Mouse (Mus musculus) ovary, postnatal 36 days (tissue): Measurements from ENCODE around the gene Slc1a2.

Source experiments
- DNase-seq: peaks from one replicate; pipeline ENCODE4 v3.0.0; 2022; ENCODE audit warnings: low spot score, mixed read lengths

Slc1a2 gene

DNA sequence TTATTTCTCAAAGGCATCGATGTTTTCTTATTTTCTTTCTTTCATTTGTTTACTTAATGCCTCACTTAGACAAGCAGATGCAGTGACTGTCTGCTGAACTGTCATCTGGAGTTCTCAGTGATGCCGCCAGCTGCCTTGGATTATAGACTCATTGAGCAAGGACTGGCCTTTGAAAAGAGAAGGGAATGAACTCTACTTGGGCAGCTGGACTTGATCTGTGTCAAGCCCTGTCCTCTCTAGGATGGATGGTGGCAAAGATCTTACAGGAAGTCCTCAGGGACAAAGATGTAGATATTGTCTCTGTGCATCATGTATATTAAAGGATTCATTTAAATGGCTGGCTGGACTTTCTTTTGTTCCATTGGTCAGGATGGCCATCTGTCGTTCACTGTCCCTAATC, 5.4 kb downstream of the Slc1a2 start:
- DNase-seq, result no peak

DNA sequence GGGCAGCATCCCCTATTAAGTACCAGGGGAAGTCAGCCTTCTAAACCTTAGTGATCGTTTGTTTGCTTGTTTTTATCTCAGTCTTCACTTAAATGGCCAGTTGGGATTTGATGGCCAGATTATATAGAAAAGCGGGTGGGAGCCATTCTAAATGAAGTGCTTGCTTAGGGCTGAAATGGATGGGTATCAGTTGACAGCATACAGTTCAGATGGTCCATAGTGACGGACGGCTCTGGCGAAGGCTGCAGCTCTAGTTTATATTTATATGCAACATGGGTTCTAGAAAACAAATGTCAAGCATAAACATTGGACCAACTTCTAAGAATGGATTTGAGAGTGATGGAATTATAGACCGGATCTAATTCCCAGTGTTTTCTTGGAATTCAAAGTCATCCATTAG, 9.5 kb downstream of the Slc1a2 start:
- no peak for DNase-seq

DNA sequence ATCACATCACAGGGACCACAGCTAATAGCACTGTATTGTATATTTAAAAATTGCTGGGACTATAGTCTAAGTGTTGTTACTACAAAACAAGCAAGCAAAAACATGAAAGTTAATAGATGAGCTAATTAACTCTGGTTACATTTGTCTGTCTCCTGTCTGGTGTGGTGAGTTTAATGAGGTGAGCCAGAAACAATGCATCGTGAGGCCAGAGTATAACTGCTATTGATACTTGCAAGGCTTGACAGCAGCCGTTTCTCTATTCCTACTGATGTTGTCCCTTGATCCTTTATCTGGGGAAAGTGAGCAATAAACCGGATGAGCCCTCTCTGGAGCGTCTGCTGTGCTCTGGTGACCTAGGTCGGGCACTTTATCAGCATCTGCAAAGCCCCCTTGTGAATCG, 11.1 kb downstream of the Slc1a2 start:
- no peak for DNase-seq

DNA sequence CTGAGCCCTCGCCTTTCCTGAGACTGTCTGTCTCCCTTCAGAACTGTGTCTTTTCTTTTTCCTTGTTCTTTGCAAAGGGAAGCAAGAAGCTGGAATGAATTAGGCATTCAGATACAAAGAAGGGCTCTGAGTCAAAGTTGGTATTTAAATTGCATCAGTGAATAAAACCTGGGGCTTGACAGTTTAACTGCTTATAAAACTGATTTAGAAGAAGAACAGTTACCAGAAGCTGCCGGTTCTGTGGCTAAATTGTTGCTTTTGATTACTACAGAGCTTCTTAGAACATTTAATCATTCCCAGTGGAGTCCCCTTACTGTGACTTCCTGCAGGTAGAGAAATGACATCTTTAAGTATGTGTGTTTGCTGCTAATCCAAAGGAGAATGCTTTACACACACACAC, 16.1 kb downstream of the Slc1a2 start:
- DNase-seq, result no peak

DNA sequence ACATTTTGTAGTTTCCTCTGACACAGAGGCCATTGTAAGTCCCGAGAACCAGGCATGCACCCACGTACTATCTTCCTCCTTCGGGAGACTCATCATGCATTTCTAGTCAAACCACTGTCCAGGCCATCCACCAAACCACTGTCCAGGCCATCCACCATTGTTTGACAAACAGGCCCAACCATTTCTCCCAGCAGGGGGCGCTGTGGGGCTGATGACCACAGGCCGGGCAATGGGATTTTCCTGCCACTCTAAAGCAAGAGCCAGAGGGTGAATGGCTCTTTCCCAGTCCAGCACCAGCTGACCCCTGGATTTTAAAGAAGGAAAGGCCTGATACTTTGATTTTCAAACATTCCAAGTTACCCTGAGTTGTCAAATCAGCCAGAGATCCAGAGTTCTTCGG, 16.8 kb downstream of the Slc1a2 start:
- DNase-seq, result peak; percentile 52

DNA sequence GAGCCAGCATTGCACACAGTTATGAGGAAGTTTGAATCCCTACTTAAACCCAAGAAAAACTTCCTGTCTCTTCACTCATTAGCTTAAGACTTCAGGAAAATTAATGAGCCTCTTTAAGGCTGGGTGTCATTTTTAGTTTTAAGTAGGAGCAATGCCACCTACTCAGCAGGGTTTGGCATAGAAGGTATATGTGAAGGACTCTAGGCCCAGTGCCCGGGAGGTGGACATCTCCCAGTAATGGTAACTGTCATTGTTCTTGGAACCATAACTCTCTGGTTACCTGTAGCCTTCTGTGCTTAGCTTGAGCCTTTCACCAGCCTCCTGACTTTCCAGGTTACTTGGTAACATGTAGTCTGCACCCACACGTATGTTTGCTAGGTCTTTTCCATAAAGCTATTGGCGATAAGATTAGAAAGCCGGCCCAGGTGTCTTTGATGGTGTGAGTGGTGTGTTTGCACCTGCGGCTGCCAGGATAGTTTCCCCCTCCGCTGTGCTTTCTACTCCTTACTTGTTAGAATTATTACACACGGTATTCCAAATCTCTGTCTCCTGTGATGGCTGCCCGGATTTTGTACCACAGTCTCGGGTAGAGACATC, 18.4 kb downstream of the Slc1a2 start:
- DNase-seq, result no peak

DNA sequence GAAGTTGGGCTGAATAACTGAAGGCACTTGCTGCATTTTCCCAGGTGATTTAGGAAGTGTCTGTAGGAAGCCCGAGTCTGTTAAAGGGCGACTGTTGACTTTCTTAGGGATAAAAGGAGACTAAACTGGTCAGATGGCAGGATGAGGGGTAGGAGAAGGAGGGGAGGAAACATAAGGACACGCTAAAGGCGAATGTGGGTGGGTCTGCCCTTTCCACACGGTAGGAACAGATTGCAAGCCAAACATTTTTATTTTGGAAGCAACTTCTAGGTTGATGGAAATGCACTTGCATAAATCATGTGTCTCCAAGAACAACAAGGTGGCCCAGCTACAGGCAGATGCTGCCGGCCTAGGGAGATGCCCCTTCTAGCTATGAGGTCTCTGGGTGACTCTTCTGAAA, 18.9 kb downstream of the Slc1a2 start:
- no peak for DNase-seq

DNA sequence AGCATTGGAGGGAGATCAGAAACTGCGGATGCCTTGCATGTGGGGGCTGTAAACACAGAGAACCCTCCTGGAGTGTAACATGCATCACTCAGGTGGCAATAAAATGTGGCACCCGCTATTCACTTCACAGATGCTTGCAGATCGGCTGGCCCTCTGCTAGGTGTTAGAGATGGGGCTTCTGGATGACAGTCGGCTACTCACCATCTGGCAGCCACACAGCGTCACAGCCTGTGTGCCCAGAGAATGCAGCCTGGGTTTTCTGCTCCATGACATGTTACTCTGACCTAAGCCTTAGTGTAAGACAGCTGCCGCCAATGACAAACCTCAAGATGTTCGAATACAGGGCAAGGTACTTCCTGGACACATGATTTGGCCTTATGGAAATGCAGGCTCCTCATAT, 22.9 kb downstream of the Slc1a2 start:
- no peak for DNase-seq

DNA sequence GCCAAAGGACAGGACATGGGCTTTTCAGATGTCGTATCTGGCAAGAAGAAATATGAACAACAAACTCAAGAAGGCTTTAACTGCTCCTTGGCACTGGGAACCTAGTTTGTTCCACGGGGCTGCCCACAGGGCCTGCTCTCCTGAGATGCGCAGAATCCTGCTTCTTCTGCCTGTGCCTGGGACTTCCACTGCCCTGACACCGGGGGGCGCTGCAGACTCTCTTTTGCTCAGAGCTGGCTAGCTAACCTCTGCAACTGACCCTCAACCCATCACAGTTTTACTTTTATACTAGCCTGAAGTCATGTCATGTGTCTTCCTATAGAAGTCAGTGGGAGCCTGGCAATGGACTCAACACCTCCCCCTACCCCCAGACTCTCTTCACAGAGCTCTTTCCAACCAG, 23.7 kb downstream of the Slc1a2 start:
- DNase-seq, result peak; percentile 50

DNA sequence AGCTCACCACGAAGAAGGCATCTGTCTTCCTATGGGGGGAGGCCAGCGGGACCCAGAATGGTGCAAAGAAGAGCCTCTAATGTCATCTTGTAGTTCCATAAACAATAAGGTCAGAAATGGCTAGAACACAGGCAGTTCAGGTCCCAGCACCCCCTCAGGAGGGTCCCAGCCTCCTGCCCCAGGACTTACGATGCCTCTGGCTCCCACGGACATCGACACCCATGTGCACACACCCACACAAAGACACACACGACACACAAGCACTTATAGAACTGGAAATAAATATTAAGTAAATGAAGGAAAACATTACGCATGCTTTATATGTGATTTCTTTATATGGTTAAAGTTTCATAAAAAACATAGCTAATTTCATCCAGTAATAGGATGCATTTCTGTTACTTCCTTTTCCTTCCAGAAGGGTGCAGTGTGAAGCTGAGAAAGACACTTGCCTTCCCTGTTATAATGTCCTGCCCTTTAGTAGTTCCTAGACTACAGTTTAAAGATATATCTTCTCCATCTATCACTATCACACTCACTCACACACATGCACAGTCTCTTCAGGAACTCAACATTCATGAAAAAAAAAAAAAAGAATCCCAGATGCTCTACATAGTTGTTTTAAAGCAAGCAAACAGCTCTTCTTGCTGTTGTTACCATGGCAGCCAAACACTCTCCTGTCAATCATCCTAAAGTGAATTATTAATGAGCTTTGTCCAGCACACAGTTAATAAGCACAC, 27.1 kb downstream of the Slc1a2 start:
- no peak for DNase-seq

DNA sequence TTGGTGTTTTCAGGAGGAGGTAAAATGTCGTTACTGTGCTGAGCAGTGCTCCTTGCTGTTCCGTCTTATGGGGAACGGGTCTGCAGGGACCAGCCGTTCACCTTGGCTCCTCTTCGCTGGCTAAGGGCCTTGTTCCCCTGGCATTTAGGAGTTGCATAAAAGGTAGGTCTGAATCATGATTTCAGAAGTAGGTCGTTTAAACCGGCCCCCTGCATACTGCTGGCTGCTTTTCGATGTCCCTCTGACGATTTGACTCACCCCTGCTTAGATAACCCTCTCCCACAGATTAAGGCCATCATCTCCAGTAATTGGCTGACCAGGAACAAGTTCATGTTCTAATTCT, 27.6 kb downstream of the Slc1a2 start:
- DNase-seq, result no peak

DNA sequence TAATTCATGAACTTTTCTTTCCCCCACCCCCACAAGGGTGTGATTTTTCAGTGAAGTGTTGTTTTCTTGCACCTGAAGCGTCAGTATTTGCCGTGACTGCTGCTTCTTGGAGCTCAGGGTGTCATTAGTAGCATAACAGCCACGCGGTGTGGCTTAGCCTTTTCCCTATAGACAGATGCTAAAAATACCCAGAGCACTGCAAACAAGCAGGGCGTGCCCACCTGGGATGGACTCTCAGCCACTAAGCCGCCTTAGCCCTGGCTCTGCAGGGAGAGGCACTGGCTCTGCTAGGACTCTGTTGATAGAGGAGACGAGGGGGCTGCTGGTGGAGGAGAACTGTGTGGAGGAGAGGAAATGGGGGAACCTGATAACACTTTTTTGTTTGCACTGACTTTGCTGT, 35.1 kb downstream of the Slc1a2 start:
- no peak for DNase-seq

DNA sequence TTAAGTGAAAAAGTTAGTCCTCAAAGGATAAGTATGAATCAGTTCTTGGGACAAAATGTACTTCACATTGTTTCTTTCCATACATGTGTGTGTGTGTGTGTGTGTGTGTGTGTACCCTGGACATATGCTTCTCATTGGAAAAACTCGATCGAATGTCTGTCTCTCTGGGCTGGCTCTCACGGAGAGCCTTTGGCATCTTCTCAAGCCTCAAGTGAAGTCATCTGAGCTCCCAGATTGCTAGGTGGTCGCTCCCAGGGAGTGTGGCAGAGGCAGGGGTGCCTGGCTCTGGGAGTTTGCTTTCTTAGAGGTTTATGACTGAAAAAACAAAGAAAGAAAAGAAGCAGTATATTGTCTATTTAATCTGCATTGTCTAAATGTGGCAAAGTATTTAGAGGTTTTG, 36.3 kb downstream of the Slc1a2 start:
- DNase-seq, result no peak

DNA sequence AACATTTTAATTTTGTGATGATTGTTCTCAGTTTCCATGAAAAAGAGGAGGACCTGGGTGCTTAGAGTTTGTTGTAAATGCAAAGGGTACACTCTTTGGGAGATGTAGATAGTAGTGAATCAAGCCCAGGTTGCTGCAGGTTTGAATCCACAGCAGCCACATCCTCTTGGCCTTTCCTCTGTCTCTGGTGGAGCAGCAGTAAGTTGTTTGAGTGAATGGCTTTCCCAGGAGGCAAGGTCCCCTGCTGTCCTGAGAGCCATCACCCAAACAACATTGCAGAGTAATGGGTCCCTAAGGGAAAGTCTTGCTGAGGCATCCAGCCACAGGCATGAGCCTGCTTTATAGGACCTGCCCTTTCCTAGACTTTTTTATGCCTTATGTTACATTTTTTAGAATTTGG, 37.1 kb downstream of the Slc1a2 start:
- no peak for DNase-seq

DNA sequence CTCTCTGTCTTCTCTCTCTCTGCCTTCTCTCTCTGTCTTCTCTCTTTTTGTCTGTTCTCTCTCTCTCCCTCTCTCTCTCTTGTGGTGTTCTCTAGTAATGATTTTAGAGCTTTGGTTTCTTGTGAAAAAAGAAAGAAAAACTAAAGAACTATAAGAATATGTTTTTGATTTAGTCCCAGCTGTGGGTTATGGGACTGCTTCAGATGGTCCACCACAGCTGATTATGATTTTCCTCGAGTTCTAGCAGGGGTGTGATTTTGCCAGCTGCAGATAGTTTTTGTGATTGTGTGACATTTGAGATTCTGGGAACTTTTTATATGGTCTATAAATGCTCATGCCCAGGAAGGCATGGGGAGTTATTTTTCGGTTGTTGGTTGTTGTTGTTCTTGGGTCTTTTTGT, 39.3 kb downstream of the Slc1a2 start:
- DNase-seq, result no peak

DNA sequence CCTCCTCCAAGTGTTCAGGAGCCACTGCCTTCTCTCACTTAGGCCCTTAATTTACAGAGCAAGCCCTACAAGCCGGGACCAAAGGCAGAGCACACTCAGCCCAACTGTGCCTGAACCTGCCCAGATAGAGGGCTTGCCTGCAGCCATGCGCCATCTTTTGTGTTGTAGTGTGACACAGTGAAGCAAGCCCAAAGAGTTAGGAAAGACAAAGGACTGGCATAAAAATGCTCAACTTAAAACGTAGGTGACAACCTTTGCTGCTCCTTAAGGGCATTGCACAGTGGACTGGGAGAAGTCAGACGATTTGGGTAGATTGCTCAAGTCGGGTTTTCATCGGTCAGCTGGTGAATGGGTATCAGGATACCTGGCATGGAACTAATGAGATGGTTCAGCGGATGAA, 41.5 kb downstream of the Slc1a2 start:
- no peak for DNase-seq

DNA sequence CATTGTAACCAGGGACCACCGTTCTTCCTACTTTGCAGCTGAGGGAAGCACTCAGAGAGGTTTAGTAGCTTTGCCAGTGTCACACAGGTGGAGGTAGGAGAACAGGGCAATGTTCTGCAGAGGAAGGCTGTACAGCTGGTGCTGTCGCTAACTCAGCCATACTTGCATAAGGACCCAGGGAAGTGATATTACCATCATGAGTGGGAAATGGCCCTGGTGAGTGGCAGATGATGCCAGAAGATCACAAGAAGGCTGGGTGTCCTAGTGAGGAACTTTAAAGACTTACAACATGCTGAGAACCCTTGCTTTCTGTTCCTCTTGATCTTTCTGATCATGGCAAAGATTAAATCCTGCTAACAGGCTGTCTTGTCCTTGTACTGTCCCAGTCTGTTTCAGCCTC, 42.2 kb downstream of the Slc1a2 start:
- DNase-seq, result no peak

DNA sequence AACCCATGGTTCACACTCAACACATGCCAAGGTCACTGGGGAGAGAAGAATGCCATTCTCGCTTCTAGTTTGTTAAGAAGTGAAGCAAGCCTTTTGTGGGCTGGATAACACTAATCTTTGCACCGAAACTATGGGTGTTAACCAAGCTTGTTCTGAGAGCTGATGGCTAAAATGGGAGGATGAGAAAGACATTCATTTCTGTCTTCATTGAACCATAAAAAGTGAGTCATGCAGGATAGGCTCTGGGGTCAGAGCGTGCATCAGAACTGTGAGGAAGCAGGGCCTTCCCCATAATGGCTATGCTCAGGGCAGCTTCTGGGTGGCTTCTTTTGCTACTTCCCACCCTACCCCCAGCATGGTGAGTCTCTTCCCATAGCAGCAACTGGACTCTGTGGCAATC, 42.9 kb downstream of the Slc1a2 start:
- no peak for DNase-seq

DNA sequence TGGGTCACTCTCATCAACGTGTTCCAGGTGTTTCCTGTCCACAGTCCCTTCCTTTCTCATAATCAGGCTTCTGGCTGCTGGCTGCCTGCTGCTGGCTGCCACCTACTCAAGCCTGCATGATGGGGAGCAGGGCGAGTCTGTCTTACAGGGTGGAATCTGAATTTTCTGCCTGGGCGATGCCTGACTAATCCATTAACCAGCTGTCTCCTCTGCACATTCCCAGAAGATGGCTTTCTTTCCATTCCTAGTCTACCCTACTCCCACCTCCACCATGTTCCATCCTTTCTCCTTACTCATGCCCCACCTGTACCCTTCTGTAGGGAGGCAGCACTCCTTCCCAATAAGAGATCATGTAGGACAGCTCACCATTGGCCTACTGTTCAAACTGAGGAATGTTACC, 45.1 kb downstream of the Slc1a2 start:
- DNase-seq, result no peak

DNA sequence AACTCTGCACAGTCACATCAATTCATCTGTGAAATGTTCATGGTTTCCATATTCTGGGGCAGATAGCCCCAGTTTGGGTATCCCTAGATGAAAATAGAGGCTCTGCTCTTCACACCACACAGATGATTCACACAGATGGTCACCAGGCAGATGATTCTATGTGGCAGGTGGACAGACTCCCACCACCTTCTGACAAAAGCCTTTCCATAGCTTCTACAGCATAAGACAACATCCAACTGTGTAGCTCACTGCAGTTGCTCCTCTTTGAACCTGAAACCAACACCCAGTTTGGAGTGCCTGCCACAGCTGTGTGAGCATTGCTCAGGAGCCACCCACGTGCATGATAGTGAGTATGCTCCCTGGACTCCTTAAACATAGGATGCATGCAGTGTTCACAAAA, 46.3 kb downstream of the Slc1a2 start:
- DNase-seq, result no peak

DNA sequence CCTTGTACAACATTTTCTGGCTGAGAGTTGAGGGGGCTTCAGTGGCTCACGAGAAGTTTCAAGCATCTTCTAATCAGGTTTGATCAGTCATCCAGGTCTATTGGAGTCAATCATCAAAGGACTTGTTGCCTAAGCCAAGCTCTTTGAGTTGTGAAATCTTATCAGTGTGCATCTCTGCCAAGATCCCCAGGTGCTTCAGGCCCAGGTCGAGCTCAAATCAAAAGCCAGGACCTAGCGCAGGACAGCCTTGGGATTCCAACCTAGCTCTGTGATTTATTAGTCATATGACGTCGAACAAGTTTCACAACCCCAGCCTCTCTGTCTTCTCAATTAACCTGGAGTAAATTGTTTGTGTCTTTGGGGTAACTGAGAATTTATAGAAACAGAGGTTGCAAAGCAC, 53.1 kb downstream of the Slc1a2 start:
- DNase-seq, result no peak

DNA sequence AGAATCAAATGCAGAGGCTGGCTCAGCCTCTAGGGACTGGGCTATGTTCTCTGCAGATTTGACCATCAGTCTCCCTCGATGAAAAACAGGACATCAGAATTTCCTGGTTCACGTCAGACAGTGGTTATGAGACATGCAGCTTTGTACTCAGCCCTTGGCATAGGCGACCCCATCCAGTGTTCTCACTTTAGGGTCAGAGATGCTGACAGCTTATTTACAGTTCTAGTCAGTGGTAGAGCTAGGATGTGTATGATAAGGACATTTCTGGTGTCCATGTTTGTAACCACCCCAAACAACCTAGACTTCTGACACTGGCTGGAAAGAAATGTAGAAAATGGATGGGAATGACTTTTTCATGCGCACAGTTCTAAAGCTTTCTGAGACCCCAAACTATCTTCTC, 53.6 kb downstream of the Slc1a2 start:
- no peak for DNase-seq

DNA sequence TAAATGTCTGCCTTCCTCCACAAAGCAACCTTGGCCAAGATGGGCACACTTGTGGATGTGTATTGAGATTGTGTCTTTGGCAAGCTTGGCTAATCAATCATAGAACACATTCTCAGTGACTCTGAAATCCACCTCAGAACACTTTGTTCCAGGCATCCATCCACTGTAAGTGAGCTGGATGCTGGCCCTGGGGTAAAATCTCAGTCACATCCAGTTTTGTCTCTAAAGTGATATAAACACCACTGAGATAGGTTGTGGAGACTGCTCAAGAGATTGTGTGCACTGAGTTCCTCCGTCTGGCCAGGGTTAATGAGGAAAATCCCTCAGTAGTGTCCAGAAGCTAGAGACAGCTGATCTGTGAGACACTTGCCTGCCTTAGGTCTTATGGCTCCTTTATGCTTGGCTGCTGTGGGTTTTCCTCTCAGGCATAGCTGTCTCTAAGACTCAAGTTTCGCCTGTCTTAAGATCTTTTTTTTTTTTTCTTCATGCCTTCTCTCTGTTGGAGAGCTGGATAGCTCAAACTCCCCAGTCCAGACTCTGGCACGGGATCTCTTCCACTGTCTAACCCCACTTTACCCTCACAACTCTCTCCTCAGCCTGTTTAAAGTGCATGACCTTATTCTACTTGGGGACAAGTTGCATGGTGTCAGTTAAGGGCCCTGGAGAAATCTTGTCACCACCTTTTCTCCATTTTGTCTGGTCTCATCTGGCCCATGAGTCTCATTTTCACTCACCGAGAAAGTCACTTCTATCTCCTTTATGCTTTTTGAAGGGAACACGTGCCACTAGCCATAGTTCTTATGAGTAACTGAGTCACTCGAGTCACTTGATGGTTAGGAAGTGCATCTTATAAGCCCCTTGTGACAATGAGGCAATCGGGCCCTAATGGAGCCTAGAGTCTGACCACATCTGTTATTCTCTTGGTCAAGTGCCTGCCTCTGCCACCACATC, 54.5 kb downstream of the Slc1a2 start:
- DNase-seq, result no peak
